Mouse (Mus musculus) lung, embryonic 15.5 days (tissue): ENCODE data around the gene Scarf2. TPM values are rescaled to one million over a fixed set of nuclear protein-coding genes. Genes with fewer than 3 reads are reported as not detected.

Source experiments
- ATAC-seq: fragments of 200-750 bp; cut with Nextera tagmentation; 2 replicates; pipeline ENCODE4 v1.8.0; 2017; ENCODE audit warnings: moderate number of reproducible peaks, borderline replicate concordance; ENCODE audit not compliant: low FRiP score, low TSS enrichment; ENCODE audit errors: extremely low read depth
- H3K27ac ChIP-seq: fragments of 300-500 bp; sonication (generic); 2 replicates; pipeline ENCODE4 v1.5.1; 2015; ENCODE audit warnings: moderate library complexity, mild to moderate bottlenecking, inconsistent platforms
- H3K27me3 ChIP-seq: fragments of 300-500 bp; sonication (generic); 2 replicates; pipeline ENCODE4 v1.6.1; 2015; ENCODE audit warnings: inconsistent platforms
- H3K36me3 ChIP-seq: fragments of 300-500 bp; sonication (generic); 2 replicates; pipeline ENCODE4 v1.6.1; 2015; ENCODE audit warnings: inconsistent platforms
- H3K4me1 ChIP-seq: fragments of 300-500 bp; sonication (generic); 2 replicates; pipeline ENCODE4 v1.6.1; 2015; ENCODE audit warnings: inconsistent platforms
- H3K4me2 ChIP-seq: fragments of 300-500 bp; sonication (generic); 2 replicates; pipeline ENCODE4 v1.6.1; 2015; ENCODE audit warnings: inconsistent platforms, mild to moderate bottlenecking, moderate library complexity
- H3K4me3 ChIP-seq: fragments of 300-500 bp; sonication (generic); 2 replicates; pipeline ENCODE4 v1.5.1; 2015; ENCODE audit warnings: mild to moderate bottlenecking, inconsistent platforms
- H3K9ac ChIP-seq: fragments of 300-500 bp; sonication (generic); 2 replicates; pipeline ENCODE4 v1.6.1; 2015; ENCODE audit warnings: inconsistent platforms
- H3K9me3 ChIP-seq: fragments of 300-500 bp; sonication (generic); 2 replicates; pipeline ENCODE4 v1.6.1; 2016; ENCODE audit warnings: inconsistent platforms
- WGBS: fragments of 180-500 bp; shearing (Covaris S2); methylation state at CpG from one replicate; pipeline ENCODE4 v1.1.7; 2015; 5-methylcytosine and 5-hydroxymethylcytosine counted together
- polyA plus RNA-seq: library from polyadenylated mRNA; unstranded; fragments of >200 nt; fragmentation: Nextera tagmentation; extraction: Ambion mirVana; gene quantifications from 2 replicates; pipeline ENCODE4 v1.2.1, GENCODE M21; 2015

Scarf2 gene
- 20.5 and 23.9 TPM in 2 replicates for polyA plus RNA-seq

GRCm38 (mm10) chr16:17796971-17797811 lies at the start of gene Scarf2:
Scarf2 (plus strand) TSS chr16:17797282.
- Histone ChIP-seq H3K27ac (peak within 1 kb of the TSS; percentile 94), H3K4me1 (peaks cover 52% of the 10 kb centered on the region), H3K27me3 (peaks cover 30% of the 10 kb centered on the region), H3K4me3 (peak within 1 kb of the TSS; percentile 60), H3K36me3 (peaks cover 10% of the 10 kb centered on the region; the same call in 1 of the 2 replicates), H3K4me2 (peak within 1 kb of the TSS; percentile 76), H3K9me3 (no peaks in the 10 kb centered on the region), H3K9ac (peak within 1 kb of the TSS; percentile 71)
- peak; percentile 77 for ATAC-seq
- 2% methylated on average over 52 of the region's 81 CpGs for WGBS

DNA sequence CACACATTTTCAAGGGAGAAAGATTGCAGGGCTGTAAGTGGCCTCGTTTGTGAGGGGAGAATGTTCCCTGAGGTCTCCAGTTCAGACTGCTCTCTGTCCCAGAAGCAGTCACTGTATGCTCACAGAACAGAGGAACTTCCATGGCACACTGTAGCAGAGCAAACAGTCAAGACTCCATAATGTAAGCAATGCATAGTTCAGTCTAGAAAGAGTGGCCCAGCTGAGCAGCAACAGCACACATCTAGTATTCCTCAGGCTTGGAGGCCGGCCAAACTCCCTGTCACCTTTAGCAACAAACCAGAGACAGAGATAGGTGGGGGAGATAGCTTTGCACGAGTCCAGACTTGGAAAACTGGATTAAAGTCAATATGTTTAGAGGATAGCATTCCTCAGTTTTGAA lies 44.1 kb upstream of the Scarf2 start:
- Histone ChIP-seq H3K4me2 (no peak overlapping the region), H3K27me3 (no peaks in the 10 kb centered on the region), H3K4me3 (no peak overlapping the region), H3K9me3 (no peaks in the 10 kb centered on the region), H3K36me3 (no peaks in the 10 kb centered on the region), H3K27ac (peak overlapping the region; percentile 49), H3K9ac (no peak overlapping the region), H3K4me1 (peaks cover 6% of the 10 kb centered on the region; the same call in 1 of the 2 replicates)
- WGBS = 10% methylated on average over 3 of the region's 3 CpGs
- ATAC-seq = peak; percentile 64; the same call in 1 of the 2 replicates

DNA sequence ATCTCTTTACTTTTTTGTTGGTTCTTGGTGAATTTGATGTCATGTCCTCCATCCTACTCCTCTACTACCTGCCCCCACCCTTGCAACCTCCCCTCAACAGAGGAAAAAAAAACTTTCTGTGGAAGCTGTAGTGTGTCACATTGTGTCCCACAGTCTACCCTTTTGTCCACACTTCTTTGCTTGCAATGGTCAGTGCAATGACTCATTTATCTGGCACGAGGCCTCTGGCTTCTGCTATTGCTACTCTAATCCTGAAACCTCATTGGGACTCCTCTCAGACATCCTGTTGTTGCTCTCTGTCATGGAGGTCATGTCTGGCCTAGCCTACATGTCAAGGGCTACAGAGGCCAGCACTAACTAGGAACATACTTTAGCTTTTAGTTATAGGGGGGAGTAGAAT lies 43.4 kb upstream of the Scarf2 start:
- Histone ChIP-seq H3K4me1 (peaks cover 7% of the 10 kb centered on the region), H3K4me3 (no peak overlapping the region), H3K4me2 (no peak overlapping the region), H3K9me3 (no peaks in the 10 kb centered on the region), H3K27ac (peak overlapping the region; percentile 49; the same call in 1 of the 2 replicates), H3K36me3 (no peaks in the 10 kb centered on the region), H3K27me3 (no peaks in the 10 kb centered on the region), H3K9ac (no peak overlapping the region)
- WGBS = 49% methylated on average over 1 of the region's 1 CpGs
- ATAC-seq = no peak

DNA sequence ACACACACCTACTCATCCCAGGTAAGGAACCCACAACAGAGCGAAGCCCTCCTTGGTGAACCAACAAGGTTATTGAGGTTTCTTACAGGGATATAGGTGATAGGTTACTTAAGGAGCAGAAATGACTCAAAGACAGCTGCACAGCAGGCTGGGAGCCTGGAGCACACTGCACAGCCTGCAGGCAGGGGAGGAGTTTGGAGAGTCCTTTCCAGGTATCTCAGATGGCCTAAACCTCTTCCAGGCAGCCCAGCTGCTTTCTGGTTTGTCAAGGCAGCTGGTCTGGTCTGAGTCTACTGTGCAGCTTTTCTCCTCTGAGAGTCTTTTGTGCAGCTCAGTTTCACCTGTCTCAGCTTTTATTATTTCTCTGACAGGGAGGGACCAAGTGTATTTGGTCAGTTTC lies 39.3 kb upstream of the Scarf2 start:
- no peaks in the 10 kb centered on the region for H3K9me3 ChIP-seq
- H3K4me1 ChIP-seq = peaks cover 20% of the 10 kb centered on the region
- no peaks in the 10 kb centered on the region for H3K27me3 ChIP-seq
- H3K9ac ChIP-seq = no peak overlapping the region
- no peak overlapping the region for H3K4me3 ChIP-seq
- ATAC-seq = no peak
- no peak overlapping the region for H3K27ac ChIP-seq
- H3K4me2 ChIP-seq = no peak overlapping the region
- no peaks in the 10 kb centered on the region for H3K36me3 ChIP-seq
- WGBS = 92% methylated on average over 1 of the region's 1 CpGs

- Histone ChIP-seq H3K27ac (peak overlapping the region; percentile 35; the same call in 1 of the 2 replicates), H3K4me1 (peaks cover 15% of the 10 kb centered on the region), H3K27me3 (no peaks in the 10 kb centered on the region), H3K9ac (peak overlapping the region; percentile 18; the same call in 1 of the 2 replicates), H3K36me3 (peaks cover under 1% of the 10 kb centered on the region; the same call in 1 of the 2 replicates), H3K4me3 (peak overlapping the region; percentile 59), H3K4me2 (peak overlapping the region; percentile 89), H3K9me3 (no peaks in the 10 kb centered on the region)
- peak; percentile 4; the same call in 1 of the 2 replicates for ATAC-seq
- WGBS = 38% methylated on average over 9 of the region's 9 CpGs
Measured at GRCm38 (mm10) chr16:17758902-17759301, 38.2 kb upstream of the Scarf2 start.

- H3K27ac ChIP-seq = peak within 1 kb of the TSS; percentile 35
- no peaks in the 10 kb centered on the region for H3K27me3 ChIP-seq
- peak; percentile 97 for ATAC-seq
- peaks cover 5% of the 10 kb centered on the region; the same call in 1 of the 2 replicates for H3K36me3 ChIP-seq
- H3K4me2 ChIP-seq = peak within 1 kb of the TSS; percentile 89
- peak within 1 kb of the TSS; percentile 75 for H3K9ac ChIP-seq
- H3K4me1 ChIP-seq = peaks cover 17% of the 10 kb centered on the region
- 2% methylated on average over 28 of the region's 28 CpGs for WGBS
- no peaks in the 10 kb centered on the region for H3K9me3 ChIP-seq
- H3K4me3 ChIP-seq = peak within 1 kb of the TSS; percentile 59
Measured at GRCm38 (mm10) chr16:17759344-17759773, 37.7 kb upstream of the Scarf2 start, which contains the start of gene Klhl22. Klhl22 (plus strand) TSS chr16:17759618.

GRCm38 (mm10) chr16:17759813-17760321 lies 37.2 kb upstream of the Scarf2 start:
- 1% methylated on average over 54 of the region's 54 CpGs for WGBS
- H3K9me3 ChIP-seq = no peaks in the 10 kb centered on the region
- ATAC-seq = peak; percentile 52; the same call in 1 of the 2 replicates
- H3K27ac ChIP-seq = peak overlapping the region; percentile 17; the same call in 1 of the 2 replicates
- H3K4me2 ChIP-seq = peak overlapping the region; percentile 89
- peaks cover 18% of the 10 kb centered on the region for H3K4me1 ChIP-seq
- peaks cover 5% of the 10 kb centered on the region; the same call in 1 of the 2 replicates for H3K36me3 ChIP-seq
- peak overlapping the region; percentile 59 for H3K4me3 ChIP-seq
- no peaks in the 10 kb centered on the region for H3K27me3 ChIP-seq
- H3K9ac ChIP-seq = peak overlapping the region; percentile 75

DNA sequence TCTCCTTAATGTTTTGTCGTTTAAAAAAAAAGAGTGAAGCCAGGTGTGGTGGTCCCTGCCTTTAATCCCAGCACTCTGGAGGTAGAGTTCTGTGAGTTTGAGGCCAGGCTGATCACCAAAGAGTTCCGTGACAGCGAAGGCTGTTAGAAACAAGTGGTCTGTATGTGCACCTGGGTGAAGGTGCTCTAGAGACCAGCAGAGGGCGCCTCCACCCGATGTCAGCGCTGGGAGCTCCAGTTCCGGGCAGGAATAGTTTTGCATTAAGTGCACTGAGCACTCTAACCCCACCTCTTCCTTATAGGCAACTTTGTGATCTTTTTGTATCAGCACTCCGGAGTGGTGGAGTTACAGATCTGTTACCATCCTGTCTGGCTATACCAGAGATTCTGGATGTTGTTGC lies 36.4 kb upstream of the Scarf2 start:
- WGBS = 33% methylated on average over 8 of the region's 8 CpGs
- H3K9ac ChIP-seq = no peak overlapping the region

GRCm38 (mm10) chr16:17761074-17761473 lies 36.0 kb upstream of the Scarf2 start:
- Histone ChIP-seq H3K36me3 (peaks cover 16% of the 10 kb centered on the region; the same call in 1 of the 2 replicates), H3K9ac (no peak overlapping the region), H3K4me2 (peak overlapping the region; percentile 89), H3K9me3 (no peaks in the 10 kb centered on the region), H3K27me3 (no peaks in the 10 kb centered on the region), H3K4me3 (peak overlapping the region; percentile 59), H3K27ac (no peak overlapping the region), H3K4me1 (peaks cover 18% of the 10 kb centered on the region)
- ATAC-seq = no peak
- WGBS = 20% methylated on average over 1 of the region's 1 CpGs

More for the DNA sequence above, 36.4 kb upstream of the Scarf2 start:
- H3K27me3 ChIP-seq = no peaks in the 10 kb centered on the region
- peaks cover 18% of the 10 kb centered on the region for H3K4me1 ChIP-seq
- H3K4me3 ChIP-seq = peak overlapping the region; percentile 59
- no peaks in the 10 kb centered on the region for H3K9me3 ChIP-seq
- H3K27ac ChIP-seq = no peak overlapping the region
- H3K36me3 ChIP-seq = peaks cover 12% of the 10 kb centered on the region; the same call in 1 of the 2 replicates
- ATAC-seq = no peak
- H3K4me2 ChIP-seq = peak overlapping the region; percentile 89

DNA sequence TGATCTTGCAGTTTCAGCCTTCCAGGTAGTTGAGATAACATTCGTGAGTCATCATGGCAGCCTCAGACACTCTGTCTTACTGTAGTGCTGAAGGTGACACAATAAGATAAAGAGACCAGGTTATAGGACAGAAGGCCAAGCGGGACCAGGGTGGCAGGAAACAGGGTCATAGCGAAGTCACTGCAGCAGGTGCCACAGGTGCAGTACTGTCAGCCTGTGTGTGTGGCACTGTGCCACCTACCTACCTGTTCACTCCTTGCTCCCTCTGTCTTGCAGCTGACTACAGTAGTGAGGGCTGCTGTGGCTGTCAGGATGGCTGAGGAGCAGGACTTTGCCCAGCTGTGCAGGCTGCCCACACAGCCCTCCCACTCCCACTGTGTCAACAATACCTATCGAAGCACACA lies 33.0 kb upstream of the Scarf2 start:
- Histone ChIP-seq H3K27ac (no peak overlapping the region), H3K4me2 (no peak overlapping the region), H3K9me3 (no peaks in the 10 kb centered on the region), H3K9ac (no peak overlapping the region), H3K27me3 (no peaks in the 10 kb centered on the region), H3K36me3 (peaks cover 28% of the 10 kb centered on the region), H3K4me1 (peaks cover 14% of the 10 kb centered on the region), H3K4me3 (no peak overlapping the region)
- ATAC-seq = no peak
- WGBS = 73% methylated on average over 4 of the region's 4 CpGs

DNA sequence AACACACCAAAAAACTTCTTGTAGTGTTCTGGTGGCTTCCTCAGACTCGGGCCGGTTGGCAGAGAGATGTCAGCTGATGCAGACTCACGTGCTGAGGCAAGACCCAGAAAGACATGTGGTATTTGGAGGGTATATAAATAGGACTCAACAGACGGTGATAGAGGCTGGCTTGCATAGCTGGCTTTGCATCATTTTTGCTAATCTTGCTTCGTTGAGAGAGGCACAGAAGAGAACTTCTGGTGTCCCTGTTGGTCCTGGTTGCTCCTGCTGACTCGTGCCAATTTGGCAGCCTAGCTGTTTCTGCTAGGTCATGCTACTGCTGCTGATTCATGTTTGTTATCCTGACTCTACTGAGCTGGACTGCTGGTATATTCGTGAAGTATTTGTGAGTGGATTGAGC lies 28.2 kb upstream of the Scarf2 start:
- H3K4me3 ChIP-seq = no peak overlapping the region
- no peak for ATAC-seq
- no peak overlapping the region for H3K9ac ChIP-seq
- H3K27me3 ChIP-seq = no peaks in the 10 kb centered on the region
- 80% methylated on average over 7 of the region's 7 CpGs for WGBS
- no peak overlapping the region for H3K27ac ChIP-seq
- H3K36me3 ChIP-seq = peaks cover 58% of the 10 kb centered on the region
- H3K4me2 ChIP-seq = no peak overlapping the region
- no peaks in the 10 kb centered on the region for H3K9me3 ChIP-seq
- H3K4me1 ChIP-seq = peaks cover 3% of the 10 kb centered on the region; the same call in 1 of the 2 replicates
